Mouse (Mus musculus) bone marrow macrophage, adult 2 months (primary cell): ENCODE results near the gene Cdh13.

ENCODE experiments used
- CTCF ChIP-seq: IDR thresholded peaks from 2 replicates; pipeline ENCODE4 v1.5.1; 2012; ENCODE audit warnings: low read depth, mild to moderate bottlenecking, low read length, moderate library complexity
- POLR2A ChIP-seq: IDR thresholded peaks from 2 replicates; pipeline ENCODE4 v1.6.1; 2012; ENCODE audit warnings: mild to moderate bottlenecking, low read depth, low read length, borderline replicate concordance

GRCm38 (mm10) chr8:119000595-119000994 is 717.1 kb downstream of the Cdh13 start:
- TF ChIP-seq CTCF (no peak), POLR2A (no peak)
